18 mouse cellular contexts compared by ENCODE assay signal in genomic region chr3:30203764-30204163, GRCm38 (mm10).
"Had no signal": no experiment of that assay in that cellular context is flagged by ENCODE, and none has a peak within 500 bp of the region (broad histone marks: within the 10 kb centered on the region; RNA-seq: fewer than 3 reads in every experiment).

No protein-coding gene starts in this region.

- H3K9ac ChIP-seq: lung, embryonic 14.5 days; midbrain, embryonic 12.5 days; neural tube, embryonic 13.5 days; neural tube, embryonic 15.5 days had no signal

- H3K36me3 ChIP-seq: midbrain, embryonic 10.5 days; midbrain, embryonic 12.5 days; neural tube, embryonic 13.5 days; neural tube, embryonic 15.5 days had no signal

- H3K4me2 ChIP-seq: lung, embryonic 14.5 days; midbrain, embryonic 12.5 days; neural tube, embryonic 13.5 days; neural tube, embryonic 15.5 days had no signal

- DNase-seq: lung, adult 18-20 months; lung, embryonic 14.5 days; lung, postnatal 14 days; lung, postnatal 4 days; midbrain, embryonic 14.5 days; right cerebral cortex, adult 18-20 months; right cerebral cortex, postnatal 25 days; right cerebral cortex, postnatal 4 days; spleen, adult 18-20 months; thymus, adult 18-20 months; thymus, postnatal 14 days; thymus, postnatal 36 days had no signal

- H3K4me3 ChIP-seq: midbrain, embryonic 10.5 days; midbrain, embryonic 12.5 days; myocyte; neural tube, embryonic 13.5 days; neural tube, embryonic 15.5 days had no signal

- H3K9me3 ChIP-seq: midbrain, embryonic 10.5 days; midbrain, embryonic 12.5 days; neural tube, embryonic 13.5 days; neural tube, embryonic 15.5 days had no signal

- H3K27me3 ChIP-seq: midbrain, embryonic 12.5 days; neural tube, embryonic 13.5 days; neural tube, embryonic 15.5 days had no signal

- H3K27ac ChIP-seq: midbrain, embryonic 10.5 days; midbrain, embryonic 12.5 days; neural tube, embryonic 13.5 days; neural tube, embryonic 15.5 days had no signal

- ATAC-seq: midbrain, embryonic 16.5 days had no signal
